Mouse (Mus musculus) myocyte (in vitro differentiated cells): ENCODE data around the gene Stpg4. TPM values are rescaled to one million over a fixed set of nuclear protein-coding genes. Genes with fewer than 3 reads are reported as not detected.

Experiments used
- H3K27me3 ChIP-seq: one replicate; pipeline ENCODE4 v1.6.1; 2011; ENCODE audit not compliant: control insufficient read depth, insufficient read depth, insufficient read length
- H3K36me3 ChIP-seq: one replicate; pipeline ENCODE4 v1.6.1; 2011; ENCODE audit not compliant: control insufficient read depth, insufficient read depth
- H3K4me2 ChIP-seq: one replicate; pipeline ENCODE4 v1.6.1; 2011; ENCODE audit warnings: low read depth, control low read depth
- H3K4me3 ChIP-seq: one replicate; pipeline ENCODE4 v1.5.1; 2011; ENCODE audit warnings: mild to moderate bottlenecking, control low read depth, moderate library complexity
- H3K79me2 ChIP-seq: one replicate; pipeline ENCODE4 v1.6.1; 2011; ENCODE audit not compliant: control insufficient read depth, insufficient read depth
- H3ac ChIP-seq: one replicate; pipeline ENCODE4 v1.6.1; 2011; ENCODE audit not compliant: control insufficient read depth, insufficient read length
- CEBPB ChIP-seq: IDR thresholded peaks from 2 replicates; pipeline ENCODE4 v1.6.1; 2011; ENCODE audit warnings: mild to moderate bottlenecking, moderate library complexity; ENCODE audit not compliant: poor library complexity, insufficient read depth, severe bottlenecking
- E2F4 ChIP-seq: IDR thresholded peaks from one replicate; pipeline ENCODE4 v1.6.1; 2011; ENCODE audit warnings: mild to moderate bottlenecking, control low read depth, moderate library complexity; ENCODE audit not compliant: insufficient read depth
- MAX ChIP-seq: IDR thresholded peaks from one replicate; pipeline ENCODE4 v1.6.1; 2011; ENCODE audit warnings: low read depth, mild to moderate bottlenecking, control low read depth
- MYOD1 ChIP-seq, 3 experiments: IDR thresholded peaks; one replicate each; pipeline ENCODE4 v1.6.1; 2011; ENCODE audit warnings: control low read depth in 2 of 3, low read depth in 2 of 3, mild to moderate bottlenecking in 2 of 3, moderate library complexity in 1 of 3; ENCODE audit not compliant: insufficient read length in 2 of 3, control insufficient read depth in 1 of 3
- MYOG ChIP-seq, 3 experiments: IDR thresholded peaks; one replicate each; pipeline ENCODE4 v1.6.1; 2011; ENCODE audit warnings: control low read depth in 2 of 3, low read depth in 2 of 3, mild to moderate bottlenecking in 2 of 3; ENCODE audit not compliant: insufficient read length in 2 of 3, control insufficient read depth in 1 of 3, insufficient read depth in 1 of 3
- POLR2A ChIP-seq: IDR thresholded peaks from one replicate; pipeline ENCODE4 v1.6.1; 2011; ENCODE audit warnings: low read depth, mild to moderate bottlenecking, control low read depth, moderate library complexity; ENCODE audit not compliant: insufficient read length
- POLR2AphosphoS2 ChIP-seq: IDR thresholded peaks from one replicate; pipeline ENCODE4 v1.6.1; 2011; ENCODE audit warnings: low read depth, control low read depth; ENCODE audit not compliant: insufficient read length
- REST ChIP-seq: IDR thresholded peaks from one replicate; pipeline ENCODE4 v1.6.1; 2011; ENCODE audit warnings: mild to moderate bottlenecking, control low read depth, moderate library complexity; ENCODE audit not compliant: insufficient read depth, insufficient read length
- SRF ChIP-seq: IDR thresholded peaks from one replicate; pipeline ENCODE4 v1.6.1; 2011; ENCODE audit warnings: low read depth; ENCODE audit not compliant: control insufficient read depth, insufficient read length
- TCF12 ChIP-seq: IDR thresholded peaks from one replicate; pipeline ENCODE4 v1.6.1; 2011; ENCODE audit warnings: mild to moderate bottlenecking, control low read depth; ENCODE audit not compliant: poor library complexity, insufficient read depth, severe bottlenecking
- TCF3 ChIP-seq: IDR thresholded peaks from one replicate; pipeline ENCODE4 v1.6.1; 2011; ENCODE audit warnings: low read depth, control low read depth; ENCODE audit not compliant: insufficient read length
- USF1 ChIP-seq: IDR thresholded peaks from one replicate; pipeline ENCODE4 v1.6.1; 2011; ENCODE audit warnings: low read depth, mild to moderate bottlenecking, control low read depth, moderate library complexity
- polyA plus RNA-seq: library from polyadenylated mRNA; unstranded; fragments of >200 nt; fragmentation: generic; extraction: Trizol; gene quantifications from one replicate; pipeline ENCODE4 v1.2.1, GENCODE M21; 2012; ENCODE audit warnings: missing spikeins

Stpg4 gene
- polyA plus RNA-seq, 1 experiment, result not detected

DNA sequence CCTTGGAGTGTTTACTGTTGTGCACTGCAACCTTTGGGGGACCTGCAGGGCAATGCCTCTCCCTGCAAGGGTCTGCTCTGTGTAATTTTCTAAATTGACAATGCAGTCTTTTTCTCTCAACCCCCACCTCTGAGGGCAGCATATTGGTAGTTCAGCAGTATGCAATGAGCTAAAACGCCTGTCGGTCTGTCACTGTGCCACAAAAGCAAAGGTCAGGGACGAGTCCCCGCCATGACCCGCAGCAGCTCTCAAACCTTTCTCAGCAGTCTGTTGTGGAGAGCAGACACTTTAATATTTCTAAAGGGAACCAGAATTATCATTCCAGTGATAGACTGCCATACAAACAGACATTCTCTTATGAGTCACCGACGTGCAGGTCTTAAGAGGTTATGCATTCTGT, 30.4 kb upstream of the Stpg4 start:
- no peaks in the 10 kb centered on the region for H3K79me2 ChIP-seq
- no peak overlapping the region for H3K4me2 ChIP-seq
- no peak overlapping the region for H3K4me3 ChIP-seq
- no peaks in the 10 kb centered on the region for H3K36me3 ChIP-seq
- H3K27me3 ChIP-seq, result no peaks in the 10 kb centered on the region
- no peak for TF ChIP-seq CEBPB
- TF ChIP-seq USF1, result no peak
- TF ChIP-seq TCF12, result no peak
- no peak for TF ChIP-seq POLR2A
- no peak for TF ChIP-seq MYOG (IDR thresholded peaks at IDR 0.05; ENCODE audit: control insufficient read depth in 1 of 3, insufficient read depth in 1 of 3, insufficient read length in 2 of 3, low read depth in 2 of 3)
- TF ChIP-seq MYOD1 (IDR thresholded peaks at IDR 0.05; ENCODE audit: control insufficient read depth in 1 of 3, insufficient read length in 2 of 3, low read depth in 2 of 3), result no peak
- TF ChIP-seq SRF, result no peak
- no peak for TF ChIP-seq E2F4
- no peak overlapping the region for H3ac ChIP-seq

DNA sequence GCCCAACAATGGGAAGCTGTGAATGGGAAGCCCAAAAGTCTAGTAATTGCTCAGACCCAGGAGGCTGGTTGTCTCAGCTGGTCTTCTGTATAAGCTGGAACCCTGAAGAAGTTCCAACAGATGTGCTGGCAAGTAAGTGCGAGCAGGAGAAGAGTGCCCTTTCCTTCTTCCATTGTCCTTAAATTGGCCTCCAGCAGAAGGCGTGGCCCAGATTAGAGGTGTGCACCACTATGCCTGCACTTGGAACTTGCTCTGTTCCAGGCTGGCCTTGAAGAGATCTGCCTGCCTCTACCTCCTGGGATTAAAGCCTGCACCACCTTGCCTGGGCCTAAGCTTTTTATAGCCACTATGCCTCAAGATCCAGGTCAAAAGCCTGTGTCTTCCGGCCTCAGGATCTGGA, 26.6 kb upstream of the Stpg4 start:
- H3K79me2 ChIP-seq, result no peaks in the 10 kb centered on the region
- TF ChIP-seq POLR2A (no peak), MYOG (IDR thresholded peaks at IDR 0.05; ENCODE audit: control insufficient read depth in 1 of 3, insufficient read depth in 1 of 3, insufficient read length in 2 of 3, low read depth in 2 of 3) (no peak), TCF3 (no peak), POLR2AphosphoS2 (no peak), TCF12 (no peak), MYOD1 (IDR thresholded peaks at IDR 0.05; ENCODE audit: control insufficient read depth in 1 of 3, insufficient read length in 2 of 3, low read depth in 2 of 3) (no peak), CEBPB (no peak), E2F4 (no peak), USF1 (no peak)
- no peak overlapping the region for H3ac ChIP-seq
- no peaks in the 10 kb centered on the region for H3K36me3 ChIP-seq
- H3K4me2 ChIP-seq, result no peak overlapping the region
- no peak overlapping the region for H3K4me3 ChIP-seq
- no peaks in the 10 kb centered on the region for H3K27me3 ChIP-seq

DNA sequence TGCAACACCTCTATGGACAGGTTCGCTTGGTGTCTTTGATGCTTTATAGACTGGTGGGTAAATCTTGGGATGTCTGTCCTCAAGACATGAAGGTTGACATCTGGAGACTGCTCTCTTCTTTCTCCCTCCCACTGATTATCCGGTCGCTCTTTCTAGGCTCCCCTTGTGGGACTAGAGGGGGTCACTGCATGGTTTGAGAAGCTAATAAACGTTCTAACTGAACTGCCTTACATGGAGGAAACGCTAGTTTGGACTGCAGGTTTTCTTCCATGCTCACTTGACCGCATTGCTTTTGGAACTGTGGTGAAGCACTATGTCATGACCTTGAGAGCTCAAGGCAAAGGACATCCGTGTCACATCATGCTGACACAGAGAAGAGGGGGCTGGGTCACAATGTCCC, 25.8 kb upstream of the Stpg4 start:
- no peaks in the 10 kb centered on the region for H3K79me2 ChIP-seq
- no peak overlapping the region for H3K4me3 ChIP-seq
- no peak overlapping the region for H3K4me2 ChIP-seq
- TF ChIP-seq E2F4, result no peak
- no peak for TF ChIP-seq TCF3
- TF ChIP-seq POLR2AphosphoS2, result no peak
- no peak for TF ChIP-seq MYOD1 (IDR thresholded peaks at IDR 0.05; ENCODE audit: control insufficient read depth in 1 of 3, insufficient read length in 2 of 3, low read depth in 2 of 3)
- no peak for TF ChIP-seq TCF12
- TF ChIP-seq MAX, result no peak
- no peak for TF ChIP-seq REST
- TF ChIP-seq POLR2A, result no peak
- no peak for TF ChIP-seq CEBPB
- no peak for TF ChIP-seq USF1
- no peak for TF ChIP-seq SRF
- no peak overlapping the region for H3ac ChIP-seq
- H3K27me3 ChIP-seq, result no peaks in the 10 kb centered on the region
- no peaks in the 10 kb centered on the region for H3K36me3 ChIP-seq

DNA sequence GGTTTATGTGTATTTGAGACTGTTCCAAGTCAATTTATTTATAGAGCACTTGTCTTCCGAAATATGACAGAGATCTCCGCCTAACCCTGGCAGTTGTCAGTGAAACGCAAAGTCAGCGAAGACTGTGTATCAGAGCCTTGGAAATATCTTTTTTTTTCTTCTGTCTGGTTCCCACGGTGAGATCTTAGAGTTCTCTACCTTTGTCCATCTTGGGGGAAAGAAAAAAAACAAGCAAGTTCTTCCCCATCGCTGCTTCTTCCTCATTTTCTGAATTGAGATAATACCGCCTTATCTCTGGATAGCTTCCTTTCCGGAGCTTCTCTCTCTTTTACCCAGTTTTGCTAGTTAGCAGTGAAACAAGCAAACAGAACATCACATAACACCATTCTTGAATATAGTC, 21.3 kb upstream of the Stpg4 start:
- H3K27me3 ChIP-seq, result no peaks in the 10 kb centered on the region
- no peak overlapping the region for H3K4me2 ChIP-seq
- H3ac ChIP-seq, result no peak overlapping the region
- peaks cover 2% of the 10 kb centered on the region for H3K36me3 ChIP-seq
- TF ChIP-seq USF1 (no peak), SRF (no peak), E2F4 (no peak), MYOD1 (IDR thresholded peaks at IDR 0.05; ENCODE audit: control insufficient read depth in 1 of 3, insufficient read length in 2 of 3, low read depth in 2 of 3) (no peak), MYOG (IDR thresholded peaks at IDR 0.05; ENCODE audit: control insufficient read depth in 1 of 3, insufficient read depth in 1 of 3, insufficient read length in 2 of 3, low read depth in 2 of 3) (no peak), REST (no peak), MAX (no peak), CEBPB (no peak), POLR2AphosphoS2 (no peak), TCF12 (no peak), TCF3 (no peak), POLR2A (no peak)
- no peak overlapping the region for H3K4me3 ChIP-seq
- peaks cover 22% of the 10 kb centered on the region for H3K79me2 ChIP-seq

DNA sequence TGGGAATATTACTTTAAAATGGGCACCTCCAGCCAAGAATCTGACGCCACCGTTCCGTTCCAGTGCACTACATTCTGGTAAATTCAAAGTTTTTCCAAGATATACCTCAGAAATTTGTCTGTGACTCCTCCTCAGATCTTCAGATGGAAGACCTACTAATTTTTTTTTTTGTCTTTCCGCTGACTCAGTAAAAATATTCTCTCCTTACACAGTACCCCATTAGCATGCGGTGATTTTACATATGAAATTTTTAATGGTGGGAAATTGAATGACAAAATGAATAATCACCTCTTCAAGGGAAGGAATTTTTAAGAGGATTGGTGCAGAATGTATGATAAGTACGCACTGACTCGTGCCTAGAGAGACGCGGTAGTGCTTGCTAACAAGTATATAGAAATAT, 20.8 kb upstream of the Stpg4 start:
- TF ChIP-seq MYOD1 (IDR thresholded peaks at IDR 0.05; ENCODE audit: control insufficient read depth in 1 of 3, insufficient read length in 2 of 3, low read depth in 2 of 3) (no peak), CEBPB (no peak), TCF12 (no peak), POLR2A (no peak), MYOG (IDR thresholded peaks at IDR 0.05; ENCODE audit: control insufficient read depth in 1 of 3, insufficient read depth in 1 of 3, insufficient read length in 2 of 3, low read depth in 2 of 3) (no peak)
- Histone ChIP-seq H3K4me2 (no peak overlapping the region), H3K4me3 (no peak overlapping the region), H3ac (no peak overlapping the region), H3K79me2 (peaks cover 27% of the 10 kb centered on the region), H3K27me3 (no peaks in the 10 kb centered on the region), H3K36me3 (peaks cover 7% of the 10 kb centered on the region)
